Mouse (Mus musculus) limb, embryonic 10.5 days (tissue): ENCODE results near the gene Tra2a. TPM values are rescaled to one million over a fixed set of nuclear protein-coding genes. Genes with fewer than 3 reads are reported as not detected.
"Not testable (repeated sequence)": the region's sequence is repeated elsewhere in the genome, so short reads cannot be mapped to it uniquely, and the experiment has no call there.

Experiments
- DNase-seq: peaks from one replicate; pipeline ENCODE4 v3.0.0-alpha.2; 2017; ENCODE audit warnings: low spot score
- H3K27ac ChIP-seq: fragments of 300-500 bp; sonication (generic); 2 replicates; pipeline ENCODE4 v1.5.1; 2016; ENCODE audit warnings: mild to moderate bottlenecking
- H3K27me3 ChIP-seq: fragments of 300-500 bp; sonication (generic); 2 replicates; pipeline ENCODE4 v1.6.1; 2016; ENCODE audit warnings: low read depth, mild to moderate bottlenecking; ENCODE audit not compliant: poor library complexity, severe bottlenecking
- H3K36me3 ChIP-seq: fragments of 300-500 bp; sonication (generic); 2 replicates; pipeline ENCODE4 v1.6.1; 2016; ENCODE audit warnings: mild to moderate bottlenecking, moderate library complexity
- H3K4me1 ChIP-seq: fragments of 300-500 bp; sonication (generic); 2 replicates; pipeline ENCODE4 v1.6.1; 2016
- H3K4me3 ChIP-seq: fragments of 300-500 bp; sonication (generic); 2 replicates; pipeline ENCODE4 v1.5.1; 2016; ENCODE audit warnings: mild to moderate bottlenecking, moderate library complexity
- H3K9me3 ChIP-seq: fragments of 300-500 bp; sonication (generic); replicated peaks from 2 replicates; pipeline ENCODE4 v1.6.1; 2016; ENCODE audit warnings: mild to moderate bottlenecking
- WGBS: fragments of 180-500 bp; shearing (Covaris S2); methylation state at CpG from one replicate; pipeline ENCODE4 v1.1.7; 2016; 5-methylcytosine and 5-hydroxymethylcytosine counted together
- polyA plus RNA-seq: library from polyadenylated mRNA; unstranded; fragments of >200 nt; fragmentation: Nextera tagmentation; extraction: Ambion mirVana; gene quantifications from 2 replicates; pipeline ENCODE4 v1.2.1, GENCODE M21; 2016

The Tra2a gene
- polyA plus RNA-seq = 126 and 128 TPM in 2 replicates

- Histone ChIP-seq H3K27me3 (no peaks in the 10 kb centered on the region), H3K4me3 (peak within 1 kb of the TSS; percentile 85), H3K36me3 (peaks cover 4% of the 10 kb centered on the region), H3K4me1 (peaks cover 24% of the 10 kb centered on the region), H3K9me3 (no peaks in the 10 kb centered on the region), H3K27ac (peak within 1 kb of the TSS; percentile 98)
- WGBS = under 1% methylated on average over 39 of the region's 39 CpGs
- peak; percentile 99 for DNase-seq
These were observed at the start of gene Tra2a for GRCm38 (mm10) chr6:49263847-49264243. Tra2a (minus strand) TSS chr6:49264033.

GRCm38 (mm10) chr6:49298286-49298685 is 34.5 kb upstream of the Tra2a start:
- Histone ChIP-seq H3K4me1 (no peaks in the 10 kb centered on the region), H3K36me3 (no peaks in the 10 kb centered on the region), H3K27ac (no peak overlapping the region), H3K9me3 (no peaks in the 10 kb centered on the region), H3K4me3 (no peak overlapping the region), H3K27me3 (no peaks in the 10 kb centered on the region)
- no peak for DNase-seq

GRCm38 (mm10) chr6:49282122-49282521 is 18.3 kb upstream of the Tra2a start:
- Histone ChIP-seq H3K27ac (no peak overlapping the region), H3K4me3 (no peak overlapping the region), H3K9me3 (no peaks in the 10 kb centered on the region), H3K36me3 (no peaks in the 10 kb centered on the region), H3K27me3 (no peaks in the 10 kb centered on the region), H3K4me1 (no peaks in the 10 kb centered on the region)
- DNase-seq = no peak
- 100% methylated on average over 1 of the region's 1 CpGs for WGBS

GRCm38 (mm10) chr6:49280942-49281341 is 17.1 kb upstream of the Tra2a start:
- H3K27ac ChIP-seq = no peak overlapping the region
- 49% methylated on average over 1 of the region's 1 CpGs for WGBS
- no peaks in the 10 kb centered on the region for H3K27me3 ChIP-seq
- no peaks in the 10 kb centered on the region for H3K36me3 ChIP-seq
- no peak for DNase-seq
- no peaks in the 10 kb centered on the region for H3K9me3 ChIP-seq
- no peaks in the 10 kb centered on the region for H3K4me1 ChIP-seq
- H3K4me3 ChIP-seq = no peak overlapping the region

- Histone ChIP-seq H3K36me3 (no peaks in the 10 kb centered on the region), H3K9me3 (no peaks in the 10 kb centered on the region), H3K4me3 (no peak overlapping the region), H3K27me3 (no peaks in the 10 kb centered on the region), H3K27ac (no peak overlapping the region), H3K4me1 (no peaks in the 10 kb centered on the region)
- WGBS = 92% methylated on average over 7 of the region's 7 CpGs
- no peak for DNase-seq
These were observed 11.5 kb upstream of the Tra2a start for GRCm38 (mm10) chr6:49275296-49275695.

GRCm38 (mm10) chr6:49274416-49275091 is 10.7 kb upstream of the Tra2a start:
- DNase-seq = no peak
- Histone ChIP-seq H3K27ac (no peak overlapping the region), H3K4me3 (no peak overlapping the region), H3K36me3 (no peaks in the 10 kb centered on the region), H3K4me1 (no peaks in the 10 kb centered on the region), H3K9me3 (no peaks in the 10 kb centered on the region), H3K27me3 (no peaks in the 10 kb centered on the region)
- WGBS = 69% methylated on average over 9 of the region's 9 CpGs

GRCm38 (mm10) chr6:49273934-49274333 is 10.1 kb upstream of the Tra2a start:
- no peaks in the 10 kb centered on the region for H3K36me3 ChIP-seq
- DNase-seq = no peak
- no peaks in the 10 kb centered on the region for H3K9me3 ChIP-seq
- WGBS = 46% methylated on average over 4 of the region's 4 CpGs
- H3K4me1 ChIP-seq = no peaks in the 10 kb centered on the region
- H3K27me3 ChIP-seq = no peaks in the 10 kb centered on the region
- no peak overlapping the region for H3K27ac ChIP-seq
- no peak overlapping the region for H3K4me3 ChIP-seq

GRCm38 (mm10) chr6:49272863-49273262 is 9.0 kb upstream of the Tra2a start:
- no peaks in the 10 kb centered on the region for H3K9me3 ChIP-seq
- H3K4me3 ChIP-seq = no peak overlapping the region
- no peak overlapping the region for H3K27ac ChIP-seq
- 89% methylated on average over 2 of the region's 2 CpGs for WGBS
- DNase-seq = no peak
- H3K36me3 ChIP-seq = no peaks in the 10 kb centered on the region
- H3K4me1 ChIP-seq = no peaks in the 10 kb centered on the region
- H3K27me3 ChIP-seq = no peaks in the 10 kb centered on the region

- H3K27me3 ChIP-seq = no peaks in the 10 kb centered on the region
- no peaks in the 10 kb centered on the region for H3K4me1 ChIP-seq
- DNase-seq = no peak
- H3K36me3 ChIP-seq = no peaks in the 10 kb centered on the region
- no peaks in the 10 kb centered on the region for H3K9me3 ChIP-seq
- 72% methylated on average over 6 of the region's 6 CpGs for WGBS
- no peak overlapping the region for H3K27ac ChIP-seq
- no peak overlapping the region for H3K4me3 ChIP-seq
These were observed 8.0 kb upstream of the Tra2a start for GRCm38 (mm10) chr6:49271815-49272214.

GRCm38 (mm10) chr6:49269923-49270322 is 6.1 kb upstream of the Tra2a start:
- no peak for DNase-seq
- H3K36me3 ChIP-seq = no peaks in the 10 kb centered on the region
- WGBS = 83% methylated on average over 11 of the region's 11 CpGs

GRCm38 (mm10) chr6:49269200-49269599 is 5.4 kb upstream of the Tra2a start:
- WGBS = 25% methylated on average over 5 of the region's 5 CpGs
- peak; percentile 80 for DNase-seq
- H3K4me3 ChIP-seq = no peak overlapping the region
- no peaks in the 10 kb centered on the region for H3K9me3 ChIP-seq
- no peaks in the 10 kb centered on the region for H3K27me3 ChIP-seq
- no peaks in the 10 kb centered on the region for H3K4me1 ChIP-seq
- H3K36me3 ChIP-seq = no peaks in the 10 kb centered on the region
- no peak overlapping the region for H3K27ac ChIP-seq

More at GRCm38 (mm10) chr6:49269923-49270322, 6.1 kb upstream of the Tra2a start:
- Histone ChIP-seq H3K27ac (no peak overlapping the region), H3K27me3 (no peaks in the 10 kb centered on the region), H3K9me3 (no peaks in the 10 kb centered on the region), H3K4me1 (no peaks in the 10 kb centered on the region), H3K4me3 (no peak overlapping the region)

GRCm38 (mm10) chr6:49267686-49268085 is 3.9 kb upstream of the Tra2a start:
- 66% methylated on average over 4 of the region's 4 CpGs for WGBS
- Histone ChIP-seq H3K27me3 (no peaks in the 10 kb centered on the region), H3K27ac (no peak overlapping the region), H3K4me3 (no peak overlapping the region), H3K4me1 (no peaks in the 10 kb centered on the region), H3K36me3 (no peaks in the 10 kb centered on the region), H3K9me3 (no peaks in the 10 kb centered on the region)
- DNase-seq = peak; percentile 9

- WGBS = 97% methylated on average over 1 of the region's 1 CpGs
- H3K9me3 ChIP-seq, DNase-seq, H3K27me3 ChIP-seq, H3K4me3 ChIP-seq, H3K27ac ChIP-seq, H3K36me3 ChIP-seq: not testable (repeated sequence)
- peaks cover 18% of the 10 kb centered on the region for H3K4me1 ChIP-seq
These were observed 1.4 kb upstream of the Tra2a start for GRCm38 (mm10) chr6:49265207-49265606.

GRCm38 (mm10) chr6:49264446-49264845 is 613 bp upstream of the Tra2a start:
- H3K27ac ChIP-seq = peak overlapping the region; percentile 98

More at GRCm38 (mm10) chr6:49264446-49264845, 613 bp upstream of the Tra2a start:
- peak overlapping the region; percentile 85; the same call in 1 of the 2 replicates for H3K4me3 ChIP-seq
- peaks cover 24% of the 10 kb centered on the region for H3K4me1 ChIP-seq
- WGBS = 88% methylated on average over 7 of the region's 7 CpGs
- DNase-seq, H3K27me3 ChIP-seq, H3K36me3 ChIP-seq, H3K9me3 ChIP-seq: not testable (repeated sequence)
